Mouse (Mus musculus) C2C12 (cell line): ENCODE results near the gene Mitd1.

Source experiments
- CEBPB ChIP-seq: IDR thresholded peaks from one replicate; pipeline ENCODE4 v1.6.1; 2011; ENCODE audit warnings: low read depth, mild to moderate bottlenecking, control low read depth, moderate library complexity
- CTCF ChIP-seq: IDR thresholded peaks from one replicate; pipeline ENCODE4 v1.5.1; 2011; ENCODE audit not compliant: control insufficient read depth, insufficient read depth, insufficient read length
- FOSL1 ChIP-seq: IDR thresholded peaks from one replicate; pipeline ENCODE4 v1.8.0; 2011; ENCODE audit warnings: mild to moderate bottlenecking, low read length; ENCODE audit not compliant: poor library complexity, insufficient read depth, severe bottlenecking
- MAX ChIP-seq: IDR thresholded peaks from one replicate; pipeline ENCODE4 v1.6.1; 2011; ENCODE audit warnings: mild to moderate bottlenecking, control low read depth
- MYOD1 ChIP-seq: IDR thresholded peaks from one replicate; pipeline ENCODE4 v1.6.1; 2011; ENCODE audit warnings: low read depth; ENCODE audit not compliant: control insufficient read depth, insufficient read length
- USF1 ChIP-seq: IDR thresholded peaks from one replicate; pipeline ENCODE4 v1.6.1; 2011; ENCODE audit warnings: low read depth, mild to moderate bottlenecking, control low read depth, moderate library complexity

DNA sequence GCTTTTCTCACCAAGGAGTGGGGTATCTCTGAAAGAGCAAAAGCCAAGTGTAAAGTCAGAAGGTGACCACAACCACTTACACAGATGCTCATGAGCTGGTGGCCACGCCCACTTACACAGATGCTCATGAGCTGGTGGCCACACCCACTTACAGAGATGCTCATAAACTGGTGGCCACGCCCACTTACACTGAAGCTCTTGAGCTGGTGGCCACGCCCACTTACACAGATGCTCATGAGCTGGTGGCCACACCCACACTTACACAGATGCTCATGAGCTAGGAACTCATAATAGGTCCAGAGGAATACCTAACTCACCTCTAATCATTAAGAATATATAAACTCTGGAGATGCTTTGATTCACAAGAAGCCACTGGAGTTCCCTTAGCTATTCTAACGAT lies 5.8 kb downstream of the Mitd1 start:
- TF ChIP-seq MAX (no peak), CTCF (no peak), MYOD1 (no peak), USF1 (no peak), CEBPB (no peak), FOSL1 (no peak)
